Mouse (Mus musculus) intestine, embryonic 14.5 days (tissue): Measurements from ENCODE around the gene Gpam. TPM values are rescaled to one million over a fixed set of nuclear protein-coding genes. Genes with fewer than 3 reads are reported as not detected.

Source experiments
- ATAC-seq: fragments of 200-750 bp; cut with Nextera tagmentation; replicated peaks from 2 replicates; pipeline ENCODE4 v1.8.0; 2017; ENCODE audit warnings: low read depth, moderate number of reproducible peaks, moderate TSS enrichment, moderate library complexity; ENCODE audit not compliant: low FRiP score, low TSS enrichment
- DNase-seq: peaks from one replicate; pipeline ENCODE4 v3.0.0-alpha.2; 2018; ENCODE audit warnings: low spot score
- H3K27ac ChIP-seq: fragments of 300-500 bp; sonication (generic); 2 replicates; pipeline ENCODE4 v1.5.1; 2014; ENCODE audit warnings: low read depth, mild to moderate bottlenecking, control low read depth
- H3K27me3 ChIP-seq: fragments of 300-500 bp; sonication (generic); replicated peaks from 2 replicates; pipeline ENCODE4 v1.6.1; 2014; ENCODE audit warnings: low read length, control low read depth; ENCODE audit not compliant: control insufficient read depth, insufficient read depth
- H3K36me3 ChIP-seq: fragments of 300-500 bp; sonication (generic); 2 replicates; pipeline ENCODE4 v1.6.1; 2014; ENCODE audit warnings: low read length, control low read depth; ENCODE audit not compliant: control insufficient read depth, insufficient read depth
- H3K4me1 ChIP-seq: fragments of 300-500 bp; sonication (generic); replicated peaks from 2 replicates; pipeline ENCODE4 v1.6.1; 2014; ENCODE audit warnings: low read length, control low read depth, mixed read lengths; ENCODE audit not compliant: control insufficient read depth, insufficient read depth
- H3K4me2 ChIP-seq: fragments of 300-500 bp; sonication (generic); 2 replicates; pipeline ENCODE4 v1.6.1; 2014; ENCODE audit warnings: low read length
- H3K4me3 ChIP-seq: fragments of 300-500 bp; sonication (generic); 2 replicates; pipeline ENCODE4 v1.5.1; 2014; ENCODE audit warnings: low read depth, low read length, control low read depth, mixed read lengths
- H3K9ac ChIP-seq: fragments of 300-500 bp; sonication (generic); 2 replicates; pipeline ENCODE4 v1.6.1; 2014; ENCODE audit warnings: mild to moderate bottlenecking, low read length
- H3K9me3 ChIP-seq: fragments of 300-500 bp; sonication (generic); 2 replicates; pipeline ENCODE4 v1.6.1; 2016; ENCODE audit warnings: low read length, control low read depth; ENCODE audit not compliant: control insufficient read depth
- WGBS: fragments of 180-500 bp; shearing (Covaris S2); extraction: QIAGEN DNeasy Blood & Tissue Kit; methylation state at CpG from one replicate; pipeline ENCODE4 v1.1.7; 2014; 5-methylcytosine and 5-hydroxymethylcytosine counted together
- polyA plus RNA-seq: library from polyadenylated mRNA; unstranded; fragments of >200 nt; fragmentation: Nextera tagmentation; extraction: Ambion mirVana; gene quantifications from 2 replicates; pipeline ENCODE4 v1.2.1, GENCODE M21; 2014

The Gpam gene
- polyA plus RNA-seq, 1 experiment from 2014 or later = 22.6 TPM

DNA sequence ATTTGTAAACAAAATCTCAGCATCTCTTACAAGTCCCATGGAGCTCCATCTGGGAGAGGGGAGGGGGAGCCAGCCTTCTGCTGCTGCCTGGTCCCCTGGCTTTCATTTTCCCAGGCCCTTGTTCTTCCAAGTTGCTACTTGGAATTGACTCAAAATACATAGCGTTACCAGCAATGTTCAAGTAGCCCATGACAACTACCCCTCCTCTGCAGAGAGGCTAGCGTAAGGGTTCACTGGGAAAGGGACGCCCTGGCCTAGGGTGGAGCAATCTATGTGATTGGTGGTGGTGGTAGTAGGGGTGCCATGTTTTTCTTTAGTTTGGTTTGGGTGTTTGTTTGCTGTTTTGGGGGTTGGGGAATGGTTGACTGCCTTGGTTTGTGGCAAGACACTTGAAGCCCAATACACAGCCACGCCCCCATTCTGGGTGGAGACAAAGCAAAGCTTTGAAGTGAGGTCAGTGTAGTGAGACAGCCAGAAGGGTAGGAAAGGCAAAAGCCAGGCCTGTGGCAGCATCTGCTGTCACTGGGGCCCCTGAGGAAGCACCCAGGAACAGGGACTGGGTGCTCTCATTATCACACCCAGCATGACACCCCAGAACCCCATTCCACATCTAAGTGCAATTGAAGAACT lies 4.6 kb downstream of the Gpam start:
- 86% methylated on average over 4 of the region's 4 CpGs for WGBS

DNA sequence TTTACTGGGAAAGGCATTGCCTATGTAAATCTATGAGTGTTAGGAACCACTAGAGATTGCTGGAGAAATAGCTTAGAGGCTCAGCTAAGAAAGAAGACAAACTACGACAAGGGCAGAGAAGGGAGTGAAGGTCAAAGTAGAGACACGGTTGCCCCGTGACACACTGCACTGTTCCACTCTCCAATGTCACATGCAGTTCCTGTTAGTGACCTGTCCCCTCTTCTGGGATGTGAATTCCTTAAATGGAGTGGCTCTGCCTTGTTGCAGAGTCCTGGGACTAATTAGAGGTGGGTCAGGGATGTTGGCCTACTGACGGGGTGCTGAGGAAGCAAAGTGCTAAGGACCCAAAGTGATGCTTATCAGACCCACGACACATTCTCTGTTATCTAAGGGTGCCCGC lies 5.2 kb downstream of the Gpam start:
- Histone ChIP-seq H3K4me1 (peaks cover 4% of the 10 kb centered on the region; the same call in 1 of the 2 replicates), H3K4me2 (no peak overlapping the region), H3K4me3 (no peak overlapping the region), H3K36me3 (no peaks in the 10 kb centered on the region), H3K9me3 (no peaks in the 10 kb centered on the region), H3K27ac (no peak overlapping the region), H3K27me3 (no peaks in the 10 kb centered on the region), H3K9ac (no peak overlapping the region)
- DNase-seq (no peak), ATAC-seq (no peak)
- 71% methylated on average over 6 of the region's 6 CpGs for WGBS

More for the DNA sequence above, 4.6 kb downstream of the Gpam start:
- H3K4me1 ChIP-seq = peaks cover 4% of the 10 kb centered on the region; the same call in 1 of the 2 replicates
- H3K4me2 ChIP-seq = no peak overlapping the region
- DNase-seq (no peak), ATAC-seq (no peak)
- H3K9ac ChIP-seq = no peak overlapping the region
- no peaks in the 10 kb centered on the region for H3K9me3 ChIP-seq
- no peak overlapping the region for H3K4me3 ChIP-seq
- no peaks in the 10 kb centered on the region for H3K27me3 ChIP-seq
- no peak overlapping the region for H3K27ac ChIP-seq
- no peaks in the 10 kb centered on the region for H3K36me3 ChIP-seq

DNA sequence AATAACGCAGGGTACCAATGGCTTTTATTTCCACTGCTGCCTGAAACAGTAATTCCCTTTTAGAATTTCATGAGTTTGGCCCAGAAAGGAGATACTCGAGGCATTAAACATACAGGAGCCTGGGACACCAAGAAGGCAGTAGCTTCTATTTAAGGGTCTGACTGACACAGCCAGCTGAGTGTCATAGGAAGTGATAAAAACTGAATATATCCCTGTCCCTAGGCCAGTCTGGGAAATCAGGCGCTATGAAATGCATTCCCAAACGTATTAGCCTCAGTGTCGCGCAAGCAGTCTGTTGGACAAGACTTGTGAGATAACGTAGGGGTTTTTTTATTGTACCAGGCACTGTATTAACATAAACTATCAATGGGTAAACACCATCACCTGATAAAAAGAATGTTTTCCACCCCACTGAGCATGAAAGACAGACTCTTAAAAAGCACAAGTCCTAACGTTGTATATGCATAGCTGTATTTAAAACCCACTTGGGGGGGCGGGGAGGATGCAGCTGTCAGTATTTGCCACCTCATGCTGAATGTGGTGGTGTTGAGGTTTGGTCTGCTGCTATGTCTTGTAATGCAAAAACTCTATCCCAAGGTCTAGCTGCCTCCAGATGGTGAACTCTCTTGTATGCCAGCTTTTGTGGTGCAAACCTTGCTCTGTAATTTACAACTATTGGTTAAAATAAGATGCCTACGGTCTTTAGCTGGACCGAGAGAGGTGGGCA lies 6.4 kb downstream of the Gpam start:
- DNase-seq (no peak), ATAC-seq (no peak)
- Histone ChIP-seq H3K9ac (no peak overlapping the region), H3K4me3 (no peak overlapping the region), H3K27ac (no peak overlapping the region), H3K36me3 (no peaks in the 10 kb centered on the region), H3K4me1 (peaks cover 4% of the 10 kb centered on the region; the same call in 1 of the 2 replicates), H3K9me3 (no peaks in the 10 kb centered on the region), H3K27me3 (no peaks in the 10 kb centered on the region), H3K4me2 (no peak overlapping the region)
- 52% methylated on average over 11 of the region's 11 CpGs for WGBS

DNA sequence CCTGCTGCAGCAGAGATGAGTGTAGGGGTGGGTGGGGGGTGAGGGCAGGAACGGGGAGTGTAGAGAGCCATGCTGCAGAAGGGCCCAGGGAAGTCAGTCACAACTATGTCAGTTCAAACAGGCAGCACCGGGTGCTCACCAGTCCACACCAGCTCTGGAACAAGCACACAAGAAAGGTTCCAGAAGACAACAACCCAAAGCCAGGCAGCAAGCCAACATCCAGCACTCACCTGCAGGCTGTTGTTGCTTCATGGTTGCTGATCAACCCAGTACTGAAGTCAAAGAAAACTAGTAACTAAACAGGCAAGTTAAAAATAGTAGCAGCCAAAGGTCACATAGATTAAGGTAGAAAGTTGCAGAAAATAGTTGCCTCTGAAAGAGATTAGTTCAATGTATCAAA lies 7.5 kb downstream of the Gpam start:
- H3K4me2 ChIP-seq = no peak overlapping the region
- no peak for ATAC-seq

DNA sequence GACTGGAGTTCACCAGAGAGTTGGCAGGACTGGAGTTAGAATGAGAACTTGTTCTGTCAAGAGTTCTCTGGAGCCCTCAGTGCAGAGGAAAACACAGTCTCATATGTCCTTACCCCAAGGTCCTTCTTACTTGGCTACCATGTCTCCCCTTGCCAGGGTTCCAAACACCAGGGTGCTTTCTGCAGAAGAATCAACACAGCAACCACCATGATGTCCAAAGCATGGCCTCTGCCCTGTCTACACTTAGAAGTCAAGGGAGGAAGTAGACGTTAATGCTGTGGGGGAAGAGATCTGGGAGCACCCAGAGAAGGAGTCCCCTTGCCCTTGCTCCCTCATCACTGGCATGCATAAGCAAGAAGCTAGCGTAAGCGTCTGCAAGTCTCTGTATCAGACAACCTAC lies 9.0 kb downstream of the Gpam start:
- ATAC-seq (no peak), DNase-seq (no peak)
- no peaks in the 10 kb centered on the region for H3K4me1 ChIP-seq
- H3K9ac ChIP-seq = no peak overlapping the region
- no peaks in the 10 kb centered on the region for H3K27me3 ChIP-seq
- no peak overlapping the region for H3K4me3 ChIP-seq
- WGBS = 83% methylated on average over 3 of the region's 3 CpGs
- no peaks in the 10 kb centered on the region for H3K36me3 ChIP-seq
- H3K4me2 ChIP-seq = no peak overlapping the region
- no peak overlapping the region for H3K27ac ChIP-seq
- no peaks in the 10 kb centered on the region for H3K9me3 ChIP-seq

More for the DNA sequence above, 7.5 kb downstream of the Gpam start:
- 38% methylated on average over 2 of the region's 2 CpGs for WGBS
- Histone ChIP-seq H3K36me3 (no peaks in the 10 kb centered on the region), H3K27ac (no peak overlapping the region), H3K9me3 (no peaks in the 10 kb centered on the region), H3K4me1 (peaks cover 4% of the 10 kb centered on the region; the same call in 1 of the 2 replicates), H3K27me3 (no peaks in the 10 kb centered on the region), H3K9ac (no peak overlapping the region), H3K4me3 (no peak overlapping the region)
- DNase-seq = no peak

GRCm38 (mm10) chr19:55117059-55117815 lies 9.8 kb downstream of the Gpam start:
- no peak overlapping the region for H3K9ac ChIP-seq
- no peaks in the 10 kb centered on the region for H3K36me3 ChIP-seq
- H3K4me2 ChIP-seq = no peak overlapping the region
- ATAC-seq = no peak
- no peak overlapping the region for H3K4me3 ChIP-seq
- WGBS = 55% methylated on average over 6 of the region's 6 CpGs
- H3K4me1 ChIP-seq = no peaks in the 10 kb centered on the region
- H3K27me3 ChIP-seq = no peaks in the 10 kb centered on the region
- no peak overlapping the region for H3K27ac ChIP-seq
- no peaks in the 10 kb centered on the region for H3K9me3 ChIP-seq
- no peak for DNase-seq

GRCm38 (mm10) chr19:55115532-55115931 lies 11.5 kb downstream of the Gpam start:
- Histone ChIP-seq H3K27ac (no peak overlapping the region), H3K9ac (no peak overlapping the region), H3K9me3 (no peaks in the 10 kb centered on the region), H3K4me2 (no peak overlapping the region), H3K36me3 (no peaks in the 10 kb centered on the region), H3K4me1 (no peaks in the 10 kb centered on the region), H3K4me3 (no peak overlapping the region), H3K27me3 (no peaks in the 10 kb centered on the region)
- DNase-seq (no peak), ATAC-seq (no peak)
- 69% methylated on average over 4 of the region's 4 CpGs for WGBS

GRCm38 (mm10) chr19:55114825-55115395 lies 12.1 kb downstream of the Gpam start:
- no peak overlapping the region for H3K9ac ChIP-seq
- no peaks in the 10 kb centered on the region for H3K27me3 ChIP-seq
- ATAC-seq (no peak), DNase-seq (no peak)
- H3K27ac ChIP-seq = no peak overlapping the region
- H3K9me3 ChIP-seq = no peaks in the 10 kb centered on the region
- no peak overlapping the region for H3K4me3 ChIP-seq
- 90% methylated on average over 5 of the region's 5 CpGs for WGBS
- no peak overlapping the region for H3K4me2 ChIP-seq
- no peaks in the 10 kb centered on the region for H3K36me3 ChIP-seq
- no peaks in the 10 kb centered on the region for H3K4me1 ChIP-seq
